Mouse (Mus musculus): ENCODE measurements around the gene Olfr325.

The Olfr325 gene

GRCm38 (mm10) chr11:58630401-58630800 is 52.9 kb downstream of the Olfr325 start, which contains the start of gene Olfr323:
TSS of gene Olfr323 (minus strand) at chr11:58630501.
- DNase-seq (ENCODE audit: low spot score) = no peak

Data from layer of hippocampus, adult 9-10 months (tissue).